Mouse (Mus musculus) granulocyte monocyte progenitor cell, adult 5-6 weeks (primary cell): ENCODE data around the gene Ank. TPM values are rescaled to one million over a fixed set of nuclear protein-coding genes. Genes with fewer than 3 reads are reported as not detected.

ENCODE experiments used
- ATAC-seq: replicated peaks from 2 replicates; pipeline ENCODE4 v1.8.0; 2016; ENCODE audit warnings: mild to moderate bottlenecking, moderate TSS enrichment, inconsistent platforms; ENCODE audit not compliant: poor library complexity, severe bottlenecking
- total RNA-seq, 2 experiments: library from RNA; stranded (forward) in 1 of 2; stranded (reverse) in 1 of 2; fragments of 200-712, 200-1000 nt in 1 of 2; fragments of >200 nt in 1 of 2; fragmentation: Nextera tagmentation in 1 of 2; gene quantifications; 2 replicates each; pipeline ENCODE4 v1.2.3; 2014 to 2017

Gene Ank
- total RNA-seq, 2 experiments from 2014 or later, result 12.4 to 20.8 TPM

DNA sequence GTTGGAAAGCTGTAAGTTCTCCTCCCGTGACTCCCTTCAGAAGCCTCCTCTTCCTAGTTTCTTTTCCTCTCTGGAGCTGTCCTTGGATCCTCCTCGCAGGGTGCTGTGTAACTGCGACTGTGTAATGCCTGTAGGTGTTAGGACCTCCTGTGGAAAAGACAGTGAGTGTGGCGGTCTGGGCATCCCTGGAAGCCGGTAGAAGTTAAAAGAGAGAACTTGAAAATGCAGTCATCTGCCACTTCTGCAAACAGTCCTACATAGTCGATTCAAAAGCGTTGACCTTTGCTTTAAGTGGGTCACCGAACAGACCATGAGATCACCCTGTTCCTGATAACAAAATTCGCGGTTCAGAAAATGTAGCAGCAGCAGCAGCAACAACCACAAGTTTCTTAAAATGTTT lies 27.0 kb downstream of the Ank start:
- ATAC-seq, result no peak

GRCm38 (mm10) chr15:27495981-27496401 lies 29.5 kb downstream of the Ank start:
- no peak for ATAC-seq

- ATAC-seq, result peak; percentile 36; the same call in 1 of the 2 replicates
These were observed 30.3 kb downstream of the Ank start for GRCm38 (mm10) chr15:27496596-27497299.

GRCm38 (mm10) chr15:27497300-27497997 lies 31.0 kb downstream of the Ank start:
- ATAC-seq, result no peak

- no peak for ATAC-seq
These were observed 31.6 kb downstream of the Ank start for GRCm38 (mm10) chr15:27498078-27498477.

DNA sequence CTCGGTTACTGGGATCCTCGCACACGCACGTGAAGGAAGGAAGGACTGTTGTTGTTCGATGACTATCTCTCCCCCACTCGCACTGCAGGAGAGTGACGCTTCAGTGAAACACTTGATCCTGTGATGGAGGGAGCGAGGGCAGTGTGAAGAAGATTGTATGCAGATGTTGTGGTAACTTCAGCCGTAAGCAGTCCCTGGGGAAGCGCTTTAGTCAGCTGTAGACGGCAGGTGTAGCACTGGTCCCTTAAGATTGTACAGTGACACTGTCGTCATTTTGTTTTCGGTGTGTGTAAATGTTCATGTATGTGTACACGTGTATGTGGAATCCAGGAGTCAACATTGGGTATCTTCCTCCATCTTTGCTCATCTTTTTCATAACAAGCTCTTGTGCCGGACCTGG lies 33.9 kb downstream of the Ank start:
- no peak for ATAC-seq

GRCm38 (mm10) chr15:27502338-27502737 lies 35.9 kb downstream of the Ank start:
- ATAC-seq, result no peak

DNA sequence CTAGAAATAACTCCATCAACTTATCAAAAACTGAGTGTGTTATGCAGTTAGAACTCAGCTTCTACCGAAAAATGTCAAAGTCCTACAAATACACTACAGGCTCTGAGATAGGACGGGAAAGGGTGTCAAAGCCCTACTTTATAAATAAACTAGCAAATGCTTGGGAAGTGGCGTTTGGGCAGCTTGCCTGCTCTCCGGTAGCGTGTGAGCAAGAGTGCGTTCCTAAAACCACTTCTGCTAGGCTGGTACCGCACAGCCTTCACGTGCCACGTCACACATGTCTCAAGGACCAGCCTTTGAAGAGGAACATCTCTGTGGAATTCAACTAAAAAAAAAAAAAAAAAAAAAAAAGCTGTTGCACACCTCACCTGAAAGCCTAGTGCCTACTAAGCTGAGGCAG lies 36.7 kb downstream of the Ank start:
- ATAC-seq, result peak; percentile 56

GRCm38 (mm10) chr15:27503801-27504730 lies 37.6 kb downstream of the Ank start:
- peak; percentile 39 for ATAC-seq

DNA sequence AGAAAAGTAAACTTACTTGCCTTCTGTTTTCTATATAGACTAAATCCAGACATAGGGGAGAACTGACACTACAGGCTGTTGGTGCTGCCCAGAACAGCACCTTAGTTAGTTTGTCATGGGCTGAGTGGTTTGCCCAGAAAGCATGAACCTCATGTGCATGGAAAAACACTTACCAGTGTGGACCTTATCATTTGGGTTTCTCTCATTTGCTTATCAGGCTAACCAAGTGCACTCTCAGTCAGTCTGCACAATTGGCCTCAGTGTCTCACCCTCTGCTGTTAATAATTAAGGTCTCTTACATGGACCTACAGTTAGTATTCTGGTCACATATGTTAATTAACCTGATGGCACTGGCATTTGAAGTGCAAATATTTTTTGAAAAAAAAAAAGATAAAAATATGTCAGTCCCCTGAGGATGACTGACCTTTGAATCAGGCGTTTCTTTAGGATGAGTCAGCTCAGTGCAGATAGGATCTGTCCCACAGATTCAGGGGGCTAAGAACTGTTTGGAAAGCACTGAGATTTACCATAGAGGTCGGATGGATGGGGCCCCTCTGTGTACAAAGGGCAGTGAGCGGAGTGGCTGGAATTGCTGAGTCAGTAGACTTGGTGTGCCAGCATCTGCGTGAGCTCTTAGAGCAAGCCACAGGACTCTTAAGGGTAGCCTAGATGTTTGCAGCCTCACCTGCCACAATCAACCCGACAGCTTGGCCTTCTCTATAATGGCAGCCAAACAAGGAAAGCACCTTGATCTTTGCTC lies 39.8 kb downstream of the Ank start:
- no peak for ATAC-seq

- ATAC-seq, result no peak
These were observed 40.6 kb downstream of the Ank start for GRCm38 (mm10) chr15:27506893-27507596.

DNA sequence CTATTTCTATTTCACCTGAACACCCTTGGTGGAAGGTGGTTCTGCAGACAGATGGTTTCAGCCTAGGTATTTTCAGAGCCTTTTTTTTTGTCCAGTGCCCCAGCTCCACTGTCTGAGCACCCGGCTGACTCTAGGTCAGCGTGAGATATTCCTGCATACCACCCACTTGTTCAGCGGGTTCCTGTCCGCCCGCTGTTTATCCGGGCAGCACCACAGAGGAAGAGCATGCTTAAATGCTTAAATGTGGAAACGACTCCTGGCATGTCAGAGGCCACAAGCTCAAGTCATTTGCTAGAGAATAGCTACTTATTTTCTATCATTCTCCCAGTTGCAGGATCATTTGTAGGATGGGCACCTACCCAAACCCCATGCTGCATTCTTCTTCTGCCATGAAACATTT lies 41.7 kb downstream of the Ank start:
- no peak for ATAC-seq

GRCm38 (mm10) chr15:27508982-27509381 lies 42.5 kb downstream of the Ank start:
- ATAC-seq, result no peak

DNA sequence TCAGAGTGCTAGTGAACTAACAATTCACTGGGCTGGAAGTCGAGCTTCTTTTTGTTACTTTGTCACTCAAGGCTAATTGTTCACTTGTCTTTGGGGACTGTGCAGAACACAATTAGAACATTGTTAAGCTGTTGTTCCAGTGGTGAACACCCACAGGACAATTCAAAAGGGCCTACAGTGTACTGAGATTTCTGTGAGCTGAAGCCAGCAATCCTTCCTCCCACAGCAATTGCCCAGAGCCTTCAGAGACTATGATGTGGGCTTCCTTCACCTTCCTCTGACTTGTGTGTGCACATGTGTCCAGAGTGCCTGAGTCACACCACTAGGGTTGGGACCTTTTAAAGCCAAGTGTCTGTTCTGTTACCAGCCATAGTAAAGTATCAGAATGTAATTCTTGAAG lies 50.5 kb downstream of the Ank start:
- no peak for ATAC-seq

- peak; percentile 76 for ATAC-seq
These were observed 51.5 kb downstream of the Ank start for GRCm38 (mm10) chr15:27518026-27518425.

DNA sequence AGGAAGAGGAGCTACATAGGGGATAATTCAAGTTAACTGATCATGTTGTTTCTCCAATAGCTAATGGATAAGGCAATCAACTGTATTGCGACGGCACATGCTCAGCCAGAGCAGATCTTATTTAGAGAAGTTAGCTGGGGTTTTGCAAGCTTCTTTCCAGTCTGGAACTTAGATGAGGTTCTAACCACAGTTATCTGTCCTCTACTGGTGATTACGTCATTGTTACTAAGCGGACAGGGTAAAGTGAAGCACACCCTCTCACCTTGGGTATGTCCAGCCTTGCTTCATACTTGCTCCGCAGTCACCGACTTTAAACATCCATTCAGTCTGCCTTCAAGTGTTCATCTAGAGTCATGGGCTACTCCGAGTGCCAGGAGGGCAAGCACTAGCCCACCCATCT lies 53.4 kb downstream of the Ank start:
- ATAC-seq, result peak; percentile 70

- peak; percentile 33; the same call in 1 of the 2 replicates for ATAC-seq
These were observed 58.9 kb downstream of the Ank start for GRCm38 (mm10) chr15:27525233-27526005.

GRCm38 (mm10) chr15:27528896-27529295 lies 62.4 kb downstream of the Ank start:
- no peak for ATAC-seq

DNA sequence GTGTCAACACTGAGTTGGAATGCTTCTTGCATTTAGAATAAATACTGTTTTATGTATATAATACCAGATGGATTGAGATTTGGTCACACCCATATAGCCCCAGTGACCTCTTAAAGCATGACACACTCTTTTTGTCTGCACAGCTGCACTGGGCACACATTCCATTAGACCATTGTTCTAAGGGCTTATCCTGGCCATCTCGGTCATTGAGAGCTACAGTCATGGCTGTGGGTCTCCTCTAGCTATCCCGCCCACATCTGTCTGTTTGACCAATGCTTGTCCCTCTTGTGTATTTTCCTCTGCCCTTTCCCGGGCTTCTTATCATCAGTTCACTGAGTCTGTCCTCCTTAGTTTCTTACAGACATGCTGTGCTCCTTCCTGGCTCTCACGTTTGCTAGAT lies 63.5 kb downstream of the Ank start:
- ATAC-seq, result no peak
